Mouse (Mus musculus) liver, embryonic 16.5 days (tissue): ENCODE measurements around the gene Gm17655. TPM values are rescaled to one million over a fixed set of nuclear protein-coding genes. Genes with fewer than 3 reads are reported as not detected.
A peak's percentile ranks its signal among the peaks of the same experiment; 100 is the strongest.
"Not testable (repeated sequence)": the region's sequence is repeated elsewhere in the genome, so short reads cannot be mapped to it uniquely, and the experiment has no call there.

Experiments
- ATAC-seq: fragments of 200-750 bp; cut with Nextera tagmentation; 2 replicates; pipeline ENCODE4 v1.8.0; 2017; ENCODE audit warnings: low read depth, mild to moderate bottlenecking, moderate number of reproducible peaks, moderate library complexity
- H3K27ac ChIP-seq: fragments of 300-500 bp; sonication (generic); 2 replicates; pipeline ENCODE4 v1.5.1; 2014; ENCODE audit warnings: mild to moderate bottlenecking, low read length
- H3K27me3 ChIP-seq: fragments of 300-500 bp; sonication (generic); 2 replicates; pipeline ENCODE4 v1.6.1; 2014; ENCODE audit warnings: low read depth, low read length, mixed read lengths; ENCODE audit not compliant: control insufficient read depth, insufficient read depth
- H3K36me3 ChIP-seq: fragments of 300-500 bp; sonication (generic); 2 replicates; pipeline ENCODE4 v1.6.1; 2014; ENCODE audit warnings: mild to moderate bottlenecking; ENCODE audit not compliant: control insufficient read depth, insufficient read depth
- H3K4me1 ChIP-seq: fragments of 300-500 bp; sonication (generic); 2 replicates; pipeline ENCODE4 v1.6.1; 2014; ENCODE audit warnings: low read depth, low read length, mixed read lengths; ENCODE audit not compliant: control insufficient read depth
- H3K4me2 ChIP-seq: fragments of 300-500 bp; sonication (generic); 2 replicates; pipeline ENCODE4 v1.6.1; 2014; ENCODE audit warnings: low read depth, low read length, mixed read lengths
- H3K4me3 ChIP-seq: fragments of 300-500 bp; sonication (generic); 2 replicates; pipeline ENCODE4 v1.5.1; 2014; ENCODE audit warnings: low read depth, mild to moderate bottlenecking, low read length
- H3K9ac ChIP-seq: fragments of 300-500 bp; sonication (generic); 2 replicates; pipeline ENCODE4 v1.6.1; 2014; ENCODE audit warnings: low read depth, low read length
- H3K9me3 ChIP-seq: fragments of 300-500 bp; sonication (generic); replicated peaks from 2 replicates; pipeline ENCODE4 v1.6.1; 2016; ENCODE audit warnings: low read length; ENCODE audit not compliant: control insufficient read depth
- WGBS: fragments of 180-500 bp; shearing (Covaris S2); extraction: QIAGEN DNeasy Blood & Tissue Kit; methylation state at CpG from one replicate; pipeline ENCODE4 v1.1.7; 2014; ENCODE audit not compliant: insufficient replicate concordance; 5-methylcytosine and 5-hydroxymethylcytosine counted together
- polyA plus RNA-seq: library from polyadenylated mRNA; unstranded; fragments of >200 nt; fragmentation: Nextera tagmentation; extraction: Ambion mirVana; gene quantifications from 2 replicates; pipeline ENCODE4 v1.2.1, GENCODE M21; 2015

Gm17655 gene
- polyA plus RNA-seq = 1.1 TPM in 2 replicates

GRCm38 (mm10) chr5:110072413-110072812 lies at the start of gene Gm17655:
Gene Gm17655 (minus strand): TSS chr5:110072513.
- H3K4me3 ChIP-seq, H3K9ac ChIP-seq, H3K4me1 ChIP-seq, H3K27ac ChIP-seq, H3K4me2 ChIP-seq, ATAC-seq, H3K36me3 ChIP-seq, H3K27me3 ChIP-seq, H3K9me3 ChIP-seq: not testable (repeated sequence)
- 77% methylated on average over 2 of the region's 2 CpGs for WGBS

GRCm38 (mm10) chr5:110109991-110110441 lies 37.7 kb upstream of the Gm17655 start, which contains the start of gene Zfp605:
Gene Zfp605 (plus strand): TSS chr5:110110092.
- Histone ChIP-seq H3K27ac (peak within 1 kb of the TSS; percentile 79), H3K9me3 (no peaks in the 10 kb centered on the region), H3K27me3 (no peaks in the 10 kb centered on the region), H3K4me2 (peak within 1 kb of the TSS; percentile 70), H3K4me3 (peak within 1 kb of the TSS; percentile 76), H3K36me3 (peaks cover 8% of the 10 kb centered on the region), H3K4me1 (peaks cover 17% of the 10 kb centered on the region), H3K9ac (peak within 1 kb of the TSS; percentile 72)
- peak; percentile 12 for ATAC-seq
- WGBS = under 1% methylated on average over 12 of the region's 12 CpGs

DNA sequence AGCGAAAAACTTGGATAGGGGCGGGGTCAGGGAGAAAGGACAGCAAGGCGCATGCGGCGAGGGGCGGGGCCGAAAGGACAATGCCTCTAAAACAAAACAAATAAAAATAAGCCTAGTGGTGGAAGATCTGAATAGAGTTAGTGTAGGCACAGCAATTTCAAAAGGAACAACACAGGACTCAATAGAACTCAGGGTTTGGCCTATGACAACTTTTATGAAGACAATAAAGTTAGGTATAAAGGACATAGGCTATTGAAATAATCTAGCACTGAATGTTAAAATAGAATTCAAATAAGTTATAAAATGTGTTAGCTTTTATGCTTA lies 36.0 kb upstream of the Gm17655 start:
- H3K27ac ChIP-seq = peak overlapping the region; percentile 95
- H3K4me3 ChIP-seq = peak overlapping the region; percentile 79
- peaks cover 26% of the 10 kb centered on the region for H3K36me3 ChIP-seq
- H3K9me3 ChIP-seq = no peaks in the 10 kb centered on the region
- H3K9ac ChIP-seq = peak overlapping the region; percentile 78; the same call in 1 of the 2 replicates
- peaks cover 17% of the 10 kb centered on the region for H3K4me1 ChIP-seq
- no peaks in the 10 kb centered on the region for H3K27me3 ChIP-seq
- peak overlapping the region; percentile 93 for H3K4me2 ChIP-seq
- WGBS = under 1% methylated on average over 7 of the region's 7 CpGs
- no peak for ATAC-seq

- WGBS = under 1% methylated on average over 71 of the region's 71 CpGs
- Histone ChIP-seq H3K4me1 (peaks cover 17% of the 10 kb centered on the region), H3K27me3 (no peaks in the 10 kb centered on the region), H3K4me2 (peak within 1 kb of the TSS; percentile 93), H3K9ac (peak within 1 kb of the TSS; percentile 78), H3K9me3 (no peaks in the 10 kb centered on the region), H3K4me3 (peak within 1 kb of the TSS; percentile 79), H3K36me3 (peaks cover 31% of the 10 kb centered on the region), H3K27ac (peak within 1 kb of the TSS; percentile 95)
- peak; percentile 86 for ATAC-seq
These were observed 35.4 kb upstream of the Gm17655 start, which contains the start of gene Gtpbp6 for GRCm38 (mm10) chr5:110107581-110108304. Gene Gtpbp6 (minus strand): TSS chr5:110108197.

GRCm38 (mm10) chr5:110106901-110107564 lies 34.7 kb upstream of the Gm17655 start:
- 15% methylated on average over 41 of the region's 41 CpGs for WGBS
- H3K9ac ChIP-seq = peak overlapping the region; percentile 78
- peaks cover 18% of the 10 kb centered on the region for H3K4me1 ChIP-seq
- peaks cover 31% of the 10 kb centered on the region for H3K36me3 ChIP-seq
- no peak; the same call in 1 of the 2 replicates for ATAC-seq
- H3K4me3 ChIP-seq = peak overlapping the region; percentile 79
- H3K27me3 ChIP-seq = no peaks in the 10 kb centered on the region
- peak overlapping the region; percentile 95 for H3K27ac ChIP-seq
- no peaks in the 10 kb centered on the region for H3K9me3 ChIP-seq
- peak overlapping the region; percentile 93 for H3K4me2 ChIP-seq

DNA sequence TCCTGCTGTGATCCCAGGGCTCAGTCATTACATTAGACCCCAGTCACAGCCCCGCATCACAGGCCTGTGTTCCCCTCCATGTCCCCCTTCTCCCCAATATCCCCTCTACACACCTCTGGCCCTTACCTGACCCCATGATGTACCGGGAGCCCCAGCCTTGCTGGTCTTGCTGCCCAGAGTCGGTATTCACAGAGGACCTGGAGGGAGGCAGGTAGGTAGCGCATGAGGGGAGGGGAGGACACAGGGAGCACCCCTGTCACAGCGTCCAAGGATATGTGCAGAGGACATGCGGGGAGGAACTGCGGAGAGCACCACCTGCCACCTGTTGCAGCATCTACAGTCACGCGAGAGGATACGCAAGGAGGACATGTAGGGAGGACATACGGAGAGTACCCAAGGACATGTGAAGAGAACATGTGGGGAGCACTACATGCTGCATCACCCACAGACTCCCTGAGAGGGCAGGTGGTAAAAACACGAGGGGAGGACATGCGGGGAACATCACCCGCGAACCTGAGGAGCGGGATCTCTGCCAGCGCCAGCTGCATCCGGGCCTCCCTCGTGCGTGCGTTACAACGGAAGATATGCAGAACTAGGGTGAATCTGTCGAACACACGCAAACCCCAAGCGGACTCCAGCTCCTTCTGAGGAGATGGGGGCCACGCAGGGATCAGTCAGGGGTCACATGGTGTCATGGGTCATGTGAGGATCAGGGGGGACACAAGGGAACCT lies 34.0 kb upstream of the Gm17655 start:
- Histone ChIP-seq H3K4me2 (peak overlapping the region; percentile 93), H3K9ac (no peak overlapping the region), H3K27ac (no peak overlapping the region)

DNA sequence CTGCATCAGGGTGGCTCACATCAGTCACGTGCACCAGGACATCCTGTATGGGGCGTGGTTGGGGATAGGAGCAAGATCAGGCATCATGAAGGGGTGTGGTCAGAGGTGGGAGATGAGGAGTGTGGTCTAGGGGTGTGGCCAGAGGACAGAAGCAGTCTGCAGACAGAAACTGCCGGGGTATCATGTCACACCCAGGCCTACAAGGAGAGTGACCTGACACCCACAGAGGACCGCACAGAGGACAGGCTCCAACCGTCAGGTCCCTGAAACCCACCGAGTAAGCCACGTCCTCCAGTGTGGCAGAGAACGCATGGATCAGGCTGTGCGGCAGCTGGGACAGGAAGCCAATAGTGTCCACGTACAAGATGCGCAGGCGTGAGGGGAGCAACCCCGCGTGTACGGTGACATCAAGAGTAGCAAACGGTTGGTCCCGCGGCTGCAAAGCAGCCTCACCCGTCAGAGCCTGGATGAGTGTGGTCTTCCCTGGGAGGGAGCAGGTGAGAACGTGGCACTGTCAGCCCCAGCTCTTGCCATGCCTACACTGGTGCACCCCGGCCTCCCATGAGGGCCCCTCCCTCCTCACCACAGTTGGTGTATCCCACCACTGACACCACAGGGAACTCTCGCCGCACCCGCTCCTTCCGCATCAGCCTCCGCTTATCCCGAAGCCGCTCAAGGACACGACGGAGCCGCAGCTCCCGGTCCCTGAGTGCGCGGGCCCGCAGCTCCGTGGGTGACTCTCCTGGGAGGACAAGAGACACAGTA lies 32.5 kb upstream of the Gm17655 start:
- Histone ChIP-seq H3K9me3 (no peaks in the 10 kb centered on the region), H3K4me3 (no peak overlapping the region), H3K4me2 (no peak overlapping the region), H3K27ac (no peak overlapping the region), H3K36me3 (peaks cover 31% of the 10 kb centered on the region), H3K9ac (no peak overlapping the region), H3K4me1 (peaks cover 28% of the 10 kb centered on the region), H3K27me3 (peaks cover 18% of the 10 kb centered on the region)
- 85% methylated on average over 36 of the region's 36 CpGs for WGBS
- no peak for ATAC-seq

More for the DNA sequence above, 34.0 kb upstream of the Gm17655 start:
- peaks cover 4% of the 10 kb centered on the region for H3K27me3 ChIP-seq
- H3K9me3 ChIP-seq = no peaks in the 10 kb centered on the region
- no peak for ATAC-seq
- WGBS = 92% methylated on average over 26 of the region's 26 CpGs
- peaks cover 25% of the 10 kb centered on the region for H3K4me1 ChIP-seq
- peaks cover 31% of the 10 kb centered on the region for H3K36me3 ChIP-seq
- no peak overlapping the region; the same call in 1 of the 2 replicates for H3K4me3 ChIP-seq

GRCm38 (mm10) chr5:110103901-110104615 lies 31.7 kb upstream of the Gm17655 start:
- no peak for ATAC-seq

More at GRCm38 (mm10) chr5:110103901-110104615, 31.7 kb upstream of the Gm17655 start:
- Histone ChIP-seq H3K9ac (no peak overlapping the region), H3K4me3 (no peak overlapping the region), H3K9me3 (no peaks in the 10 kb centered on the region), H3K36me3 (peaks cover 31% of the 10 kb centered on the region), H3K4me2 (no peak overlapping the region), H3K4me1 (peaks cover 28% of the 10 kb centered on the region), H3K27me3 (peaks cover 18% of the 10 kb centered on the region), H3K27ac (no peak overlapping the region)
- 83% methylated on average over 27 of the region's 27 CpGs for WGBS
